Mouse (Mus musculus): ENCODE measurements around the gene Lrrc4.

Lrrc4 gene

GRCm38 (mm10) chr6:28785770-28786169 is 45.8 kb downstream of the Lrrc4 start:
- no peak for ATAC-seq (ENCODE audit: insufficient number of reproducible peaks, low FRiP score, low TSS enrichment)

- ATAC-seq (ENCODE audit: insufficient number of reproducible peaks, low FRiP score, low TSS enrichment), result no peak
These were observed 47.6 kb downstream of the Lrrc4 start for GRCm38 (mm10) chr6:28783953-28784352.

GRCm38 (mm10) chr6:28783082-28783647 is 48.4 kb downstream of the Lrrc4 start:
- ATAC-seq (ENCODE audit: insufficient number of reproducible peaks, low FRiP score, low TSS enrichment), result no peak

- ATAC-seq (ENCODE audit: insufficient number of reproducible peaks, low FRiP score, low TSS enrichment), result no peak
These were observed 49.9 kb downstream of the Lrrc4 start for GRCm38 (mm10) chr6:28781696-28782095.

- no peak for ATAC-seq (ENCODE audit: insufficient number of reproducible peaks, low FRiP score, low TSS enrichment)
These were observed 60.2 kb downstream of the Lrrc4 start for GRCm38 (mm10) chr6:28771331-28771730.

- no peak for ATAC-seq (ENCODE audit: insufficient number of reproducible peaks, low FRiP score, low TSS enrichment)
These were observed 63.6 kb downstream of the Lrrc4 start for GRCm38 (mm10) chr6:28767891-28768481.

- no peak for ATAC-seq (ENCODE audit: insufficient number of reproducible peaks, low FRiP score, low TSS enrichment)
These were observed 64.9 kb downstream of the Lrrc4 start for GRCm38 (mm10) chr6:28766622-28767021.

GRCm38 (mm10) chr6:28762132-28762775 is 69.3 kb downstream of the Lrrc4 start:
- no peak for ATAC-seq (ENCODE audit: insufficient number of reproducible peaks, low FRiP score, low TSS enrichment)

- ATAC-seq (ENCODE audit: insufficient number of reproducible peaks, low FRiP score, low TSS enrichment), result no peak
These were observed 69.8 kb downstream of the Lrrc4 start for GRCm38 (mm10) chr6:28761728-28762127.

GRCm38 (mm10) chr6:28758293-28758692 is 73.3 kb downstream of the Lrrc4 start:
- no peak for ATAC-seq (ENCODE audit: insufficient number of reproducible peaks, low FRiP score, low TSS enrichment)

- ATAC-seq (ENCODE audit: insufficient number of reproducible peaks, low FRiP score, low TSS enrichment), result no peak
These were observed 75.1 kb downstream of the Lrrc4 start for GRCm38 (mm10) chr6:28756306-28757018.

- no peak for ATAC-seq (ENCODE audit: insufficient number of reproducible peaks, low FRiP score, low TSS enrichment)
These were observed 77.2 kb downstream of the Lrrc4 start for GRCm38 (mm10) chr6:28754127-28754898.

GRCm38 (mm10) chr6:28753681-28754080 is 77.9 kb downstream of the Lrrc4 start:
- ATAC-seq (ENCODE audit: insufficient number of reproducible peaks, low FRiP score, low TSS enrichment), result no peak

GRCm38 (mm10) chr6:28753217-28753616 is 78.3 kb downstream of the Lrrc4 start:
- ATAC-seq (ENCODE audit: insufficient number of reproducible peaks, low FRiP score, low TSS enrichment), result no peak

- ATAC-seq (ENCODE audit: insufficient number of reproducible peaks, low FRiP score, low TSS enrichment), result no peak
These were observed 80.4 kb downstream of the Lrrc4 start for GRCm38 (mm10) chr6:28751186-28751585.

GRCm38 (mm10) chr6:28749224-28749623 is 82.3 kb downstream of the Lrrc4 start:
- no peak for ATAC-seq (ENCODE audit: insufficient number of reproducible peaks, low FRiP score, low TSS enrichment)

GRCm38 (mm10) chr6:28747931-28748670 is 83.4 kb downstream of the Lrrc4 start:
- ATAC-seq (ENCODE audit: insufficient number of reproducible peaks, low FRiP score, low TSS enrichment), result peak; percentile 87

GRCm38 (mm10) chr6:28747025-28747424 is 84.5 kb downstream of the Lrrc4 start:
- ATAC-seq (ENCODE audit: insufficient number of reproducible peaks, low FRiP score, low TSS enrichment), result no peak

GRCm38 (mm10) chr6:28745864-28746263 is 85.7 kb downstream of the Lrrc4 start:
- ATAC-seq (ENCODE audit: insufficient number of reproducible peaks, low FRiP score, low TSS enrichment), result no peak

GRCm38 (mm10) chr6:28743586-28743985 is 88.0 kb downstream of the Lrrc4 start:
- no peak for ATAC-seq (ENCODE audit: insufficient number of reproducible peaks, low FRiP score, low TSS enrichment)
